Mouse (Mus musculus): Measurements from ENCODE around the gene Gm27029.
"Not testable (repeated sequence)": the region's sequence is repeated elsewhere in the genome, so short reads cannot be mapped to it uniquely, and the experiment has no call there.

Gene Gm27029

DNA sequence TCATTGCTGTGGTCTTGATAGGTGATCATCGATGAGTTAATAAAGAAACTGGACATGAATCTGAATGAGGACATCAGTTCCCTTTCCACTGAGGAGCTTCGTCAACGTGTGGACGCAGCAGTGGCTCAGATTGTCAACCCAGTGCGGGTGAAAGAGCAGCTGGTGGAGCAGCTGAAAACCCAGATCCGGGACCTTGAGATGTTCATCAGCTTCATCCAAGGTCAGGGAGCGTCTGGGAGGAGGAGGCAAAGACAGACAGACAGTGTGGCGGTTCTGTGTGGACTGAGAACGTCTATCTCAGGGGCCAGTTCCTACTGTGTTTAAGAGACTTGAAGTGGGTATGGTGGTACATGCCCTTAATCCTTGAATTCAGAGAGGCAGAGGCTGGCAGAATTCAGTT lies 6.7 kb upstream of the Gm27029 start:
- in situ Hi-C loops (cut with MboI; ENCODE audit: unreplicated experiment in 2 of 2): loop anchor here in 1 of 2 experiments (10.0 to 25.0 kb wide), 2 partner anchors 107 to 344 kb away; partner anchors contain the start of genes Aoc2, Coasy, Hsd17b1 and Mlx

DNA sequence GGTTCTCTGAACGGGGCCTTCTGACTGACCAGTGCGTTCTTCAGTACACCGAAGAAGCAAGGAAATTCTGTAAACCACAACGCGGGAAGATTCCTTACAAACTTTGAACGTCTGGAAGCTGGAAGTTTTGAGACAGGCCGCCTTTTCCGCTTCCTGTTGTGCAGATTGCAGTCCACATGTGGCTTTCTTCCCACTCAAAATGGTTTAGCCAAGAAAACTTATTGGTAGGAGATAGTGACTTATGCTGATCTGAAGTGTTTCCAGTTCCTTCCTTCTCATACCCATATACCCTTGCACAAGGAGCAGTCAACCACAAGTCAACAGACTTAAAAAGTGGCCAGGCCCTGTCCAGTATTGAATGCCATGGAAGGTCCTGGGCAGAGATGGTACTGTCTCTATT lies 1.6 kb upstream of the Gm27029 start:
- in situ Hi-C loops (cut with MboI; ENCODE audit: unreplicated experiment in 2 of 2): loop anchor here in 1 of 2 experiments (25.0 kb wide), 1 partner anchor 339 kb away; the partner anchor contains the start of genes Coasy, Hsd17b1, Mlx and Psmc3ip

DNA sequence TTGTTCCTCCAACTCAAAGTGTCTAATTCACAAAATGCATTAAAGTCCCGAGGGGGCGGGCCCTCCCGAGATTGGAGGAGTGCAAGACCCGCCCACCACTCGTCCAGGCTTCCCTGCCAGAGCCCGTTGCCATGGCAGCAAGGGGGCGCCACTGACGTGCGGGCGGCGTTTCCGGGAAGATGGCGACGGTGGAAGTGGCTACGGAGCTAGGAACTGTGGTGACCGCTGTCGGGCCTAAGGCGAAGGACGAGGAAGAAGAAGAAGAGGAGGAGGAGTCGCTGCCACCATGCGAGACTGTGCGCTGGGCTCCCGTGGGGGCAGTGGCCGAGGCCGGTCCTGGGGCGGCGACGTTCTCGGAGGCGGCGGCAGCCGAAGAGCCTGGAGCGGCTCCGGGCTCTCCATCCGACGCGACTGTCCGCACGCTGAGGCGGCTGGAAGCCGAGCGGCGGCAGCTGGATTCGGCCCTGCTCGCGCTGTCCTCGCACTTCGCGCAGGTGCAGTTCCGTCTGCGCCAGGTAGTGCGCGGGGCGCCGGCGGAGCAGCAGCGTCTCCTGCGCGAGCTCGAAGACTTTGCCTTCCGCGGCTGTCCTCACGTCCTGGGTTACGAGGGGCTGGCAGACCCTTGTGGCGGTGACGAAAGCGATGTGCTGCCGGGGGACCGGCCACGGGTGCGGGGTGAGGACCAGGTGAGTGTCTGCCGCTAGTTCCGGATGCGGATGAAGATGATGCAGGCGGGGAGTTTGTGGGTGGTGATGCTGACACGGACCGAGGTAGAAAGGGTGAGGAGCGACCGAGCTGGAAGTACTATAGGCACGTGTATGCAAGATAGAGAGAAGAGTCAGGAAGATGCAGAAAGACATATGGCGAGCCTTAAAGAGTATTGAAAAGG lies 573 bp upstream of the Gm27029 start, which contains the start of the genes Rundc1 and Ptges3l:
Rundc1 (plus strand) TSS at position 161 of the 889 bp plus-strand sequence.
Ptges3l (minus strand) TSS at position 409 of the 889 bp plus-strand sequence.
- in situ Hi-C loops (cut with MboI; ENCODE audit: unreplicated experiment in 2 of 2): loop anchor here in 1 of 2 experiments (25.0 kb wide), 1 partner anchor 338 kb away; the partner anchor contains the start of genes Coasy, Hsd17b1, Mlx and Psmc3ip

DNA sequence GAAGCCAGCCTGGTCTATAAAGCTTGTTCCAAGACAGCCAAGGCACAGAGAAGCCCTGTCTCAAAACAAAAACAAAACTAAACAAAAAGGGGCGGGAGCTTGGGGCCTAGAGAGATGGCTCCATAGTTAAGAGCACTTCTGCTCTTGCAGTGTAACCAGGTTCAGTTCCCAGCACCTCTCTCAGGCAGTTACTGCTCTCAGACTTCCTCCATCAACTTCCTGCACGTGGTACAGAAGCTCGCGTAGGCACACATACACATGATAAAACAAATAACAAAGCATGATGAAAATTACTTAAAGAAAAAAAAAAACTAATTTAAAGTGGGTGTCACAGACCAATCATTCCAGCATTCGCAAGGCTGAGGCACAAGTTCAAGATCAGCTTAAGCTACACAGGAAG lies 4.4 kb downstream of the Gm27029 start:
- in situ Hi-C loops (cut with MboI; ENCODE audit: unreplicated experiment in 2 of 2): no loop called here

DNA sequence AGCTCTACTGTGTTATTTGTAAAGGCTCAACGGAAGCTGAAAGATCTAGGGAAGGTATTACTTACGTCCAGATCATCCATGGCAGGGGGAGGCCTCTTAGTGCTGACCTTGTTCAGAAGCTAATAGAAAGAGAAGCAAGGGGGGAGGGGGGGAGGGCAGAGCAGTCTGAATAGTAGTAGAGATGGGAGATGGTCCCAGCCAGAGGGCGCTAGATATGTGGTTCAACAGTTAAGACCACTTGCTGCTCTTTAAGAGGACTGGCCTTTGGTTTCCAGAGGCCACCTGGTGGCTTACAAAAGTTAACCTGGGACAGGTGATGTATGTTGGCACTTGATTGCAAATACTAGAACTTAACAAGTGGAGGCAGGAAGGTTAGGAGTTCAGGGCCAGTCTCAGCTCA lies 5.0 kb downstream of the Gm27029 start:
- in situ Hi-C loops (cut with MboI; ENCODE audit: unreplicated experiment in 2 of 2): no loop called here

DNA sequence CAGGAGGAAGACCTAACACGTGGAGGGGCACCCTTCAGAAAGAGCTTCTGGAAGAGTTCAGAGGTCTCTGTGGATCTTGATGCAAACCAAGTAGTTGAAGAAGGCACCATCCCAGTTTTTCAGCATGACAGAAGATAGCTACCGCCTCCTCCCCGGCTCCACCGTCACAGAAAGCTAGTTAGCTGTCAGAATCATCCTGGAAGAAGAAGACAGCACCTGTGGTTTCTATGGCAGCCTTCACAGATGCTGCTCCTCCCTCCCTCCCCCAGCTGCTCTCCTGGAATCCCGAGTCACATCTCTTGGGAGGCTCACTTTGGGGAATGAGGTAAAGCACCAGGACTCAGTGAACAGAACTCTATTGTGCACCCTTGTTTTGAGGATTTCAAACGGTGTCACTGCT lies 5.6 kb downstream of the Gm27029 start:
- in situ Hi-C loops (cut with MboI; ENCODE audit: unreplicated experiment in 2 of 2): no loop called here

DNA sequence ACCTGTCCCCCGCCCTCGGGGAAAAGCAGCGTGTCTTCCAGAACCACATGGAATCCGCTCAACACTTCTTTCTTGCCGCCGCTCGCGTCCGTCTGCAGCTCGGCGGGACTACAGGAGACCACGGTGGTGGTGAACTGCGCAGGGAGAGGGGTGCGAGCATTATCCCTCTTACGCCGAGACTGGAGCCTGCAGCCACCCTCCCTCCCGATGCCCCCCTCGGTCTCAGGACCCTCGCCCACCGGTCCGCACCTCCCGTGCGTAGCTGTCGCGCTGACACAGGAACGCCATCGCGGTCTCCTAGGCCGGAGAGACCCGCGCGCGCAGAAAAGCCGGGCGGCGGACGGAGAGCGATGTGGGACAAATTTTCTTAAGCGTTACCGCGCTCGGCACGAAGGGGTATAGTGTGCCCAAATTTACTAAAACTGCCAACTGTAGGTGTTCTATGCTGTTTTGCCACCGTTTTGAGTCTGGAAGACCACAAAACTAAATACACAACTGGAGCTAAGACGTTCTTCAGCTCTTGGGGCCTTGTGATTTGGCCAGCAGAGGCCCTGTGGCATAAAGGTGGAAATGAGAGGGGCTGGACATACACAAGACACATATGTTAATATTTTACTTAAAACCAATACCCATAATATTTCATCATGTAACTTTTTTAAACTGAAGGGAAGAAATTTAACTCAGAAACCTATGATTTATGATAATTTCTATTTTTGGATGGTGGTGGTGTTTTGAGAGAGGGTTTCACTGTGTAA lies 7.3 kb downstream of the Gm27029 start, which contains the start of gene Aarsd1:
Aarsd1 (minus strand) TSS at position 515 of the 755 bp plus-strand sequence.
- in situ Hi-C loops (cut with MboI; ENCODE audit: unreplicated experiment in 2 of 2): no loop called here

DNA sequence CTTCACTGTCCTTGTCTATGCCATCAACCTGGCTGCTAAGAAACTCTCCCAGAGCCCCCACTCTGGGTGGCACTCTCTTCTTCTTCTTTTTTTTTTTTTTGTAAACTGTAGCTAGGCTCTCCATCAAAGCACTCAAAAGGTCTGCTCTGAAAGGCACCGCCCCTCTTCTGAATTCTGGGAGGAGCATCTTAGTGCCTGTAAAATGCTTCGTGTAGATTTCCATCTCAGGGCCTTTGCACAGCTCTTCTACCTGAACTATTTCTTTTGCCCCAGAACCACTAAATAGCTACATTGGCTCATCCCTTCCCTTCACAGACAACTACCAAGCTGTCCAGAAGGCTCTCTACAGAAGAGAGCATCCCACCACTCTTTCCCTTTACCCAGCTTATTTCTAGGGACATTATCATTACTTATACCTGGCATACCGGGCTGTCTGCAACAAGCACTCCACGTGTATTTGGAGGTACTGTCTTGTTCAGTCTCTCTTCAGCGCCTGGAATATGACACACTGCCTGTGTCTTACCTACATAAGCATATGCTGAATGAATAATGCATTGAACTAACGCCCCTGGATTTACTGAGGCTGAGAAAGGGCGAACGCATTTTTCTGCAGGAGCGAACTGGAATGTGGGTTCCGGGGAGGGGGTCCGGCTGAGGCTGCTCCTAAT lies 8.0 kb downstream of the Gm27029 start:
- in situ Hi-C loops (cut with MboI; ENCODE audit: unreplicated experiment in 2 of 2): no loop called here

DNA sequence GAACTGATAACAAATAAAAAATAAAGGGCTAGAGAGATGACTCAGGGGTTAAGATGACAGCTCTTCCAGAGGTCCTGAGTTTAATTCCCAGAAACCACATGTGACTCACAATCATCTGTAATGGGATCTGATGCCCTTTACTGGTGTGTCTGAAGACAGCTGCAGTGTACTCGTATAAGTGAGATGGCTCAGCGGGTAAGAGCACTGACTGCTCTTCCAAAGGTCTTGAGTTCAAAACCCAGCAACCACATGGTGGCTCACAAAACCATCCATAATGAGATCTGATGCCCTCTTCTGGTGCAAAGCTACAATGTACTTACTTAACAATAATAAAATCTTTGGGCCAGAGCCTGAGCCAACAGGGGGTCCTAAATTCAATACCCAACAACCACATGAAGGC lies 9.3 kb downstream of the Gm27029 start:
- in situ Hi-C loops (cut with MboI; ENCODE audit: unreplicated experiment in 2 of 2): no loop called here

DNA sequence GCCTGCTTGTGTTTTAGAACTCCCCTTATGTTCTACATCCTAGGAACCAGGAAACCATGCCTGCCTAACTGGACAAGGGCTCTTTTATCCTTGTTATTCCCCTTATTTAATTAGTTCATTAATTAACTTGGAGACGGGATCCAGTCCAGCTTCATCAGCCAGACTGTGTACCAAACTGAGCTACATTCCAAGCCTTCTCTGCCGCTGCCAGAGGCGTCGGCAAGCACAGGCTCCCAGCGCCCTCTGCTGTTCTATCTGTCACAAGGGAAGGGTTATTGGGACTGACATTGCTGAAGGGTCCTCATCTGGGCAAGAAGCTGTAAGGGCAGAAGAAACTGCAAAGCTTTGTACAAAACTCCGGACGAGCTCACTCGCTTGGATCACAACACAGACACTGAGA lies 29.5 kb downstream of the Gm27029 start:
- in situ Hi-C loops (cut with MboI; ENCODE audit: unreplicated experiment in 2 of 2): loop anchor here (5.0 to 10.0 kb wide), 3 partner anchors 73 to 183 kb away; no protein-coding TSS in a partner anchor

DNA sequence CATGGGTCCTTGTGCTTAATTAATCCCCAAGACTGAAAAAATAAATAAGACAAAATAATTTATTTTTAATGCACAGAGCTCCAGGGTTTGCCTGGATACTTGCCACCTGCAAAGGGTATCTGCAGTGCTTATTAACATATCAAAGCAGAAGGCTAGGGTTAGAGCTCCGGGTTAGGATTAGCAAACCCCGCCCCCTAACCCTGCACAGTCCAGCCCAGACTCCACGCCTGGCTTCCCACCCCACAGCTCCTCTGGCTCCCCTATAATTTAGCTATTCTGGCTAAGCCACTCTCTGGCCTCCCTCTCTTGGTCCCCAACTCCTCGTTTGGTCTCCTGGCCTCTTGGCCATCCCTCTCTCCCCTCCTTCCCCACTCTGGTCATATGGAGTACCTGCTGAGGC lies 42.8 kb downstream of the Gm27029 start:
- in situ Hi-C loops (cut with MboI; ENCODE audit: unreplicated experiment in 2 of 2): no loop called here

DNA sequence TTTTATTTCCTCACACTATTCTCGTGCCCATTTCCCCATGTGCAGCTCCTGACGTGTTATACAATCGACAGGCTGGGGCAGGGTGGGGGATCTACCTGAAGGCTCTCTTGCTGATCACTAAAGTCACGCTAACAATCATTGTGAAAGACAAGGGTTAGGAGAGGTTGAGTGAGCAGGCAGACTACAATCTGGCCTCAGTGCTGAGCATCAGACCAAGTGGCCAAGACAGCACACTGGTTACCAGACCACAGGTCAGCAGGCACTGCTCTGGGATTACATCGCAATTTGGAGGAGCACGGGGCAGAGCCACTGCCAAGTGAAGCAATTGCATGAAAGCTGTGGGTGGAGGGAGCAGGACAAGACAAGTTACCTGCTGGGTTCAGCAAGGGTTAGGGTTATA lies 45.7 kb downstream of the Gm27029 start:
- in situ Hi-C loops (cut with MboI; ENCODE audit: unreplicated experiment in 2 of 2): no loop called here

DNA sequence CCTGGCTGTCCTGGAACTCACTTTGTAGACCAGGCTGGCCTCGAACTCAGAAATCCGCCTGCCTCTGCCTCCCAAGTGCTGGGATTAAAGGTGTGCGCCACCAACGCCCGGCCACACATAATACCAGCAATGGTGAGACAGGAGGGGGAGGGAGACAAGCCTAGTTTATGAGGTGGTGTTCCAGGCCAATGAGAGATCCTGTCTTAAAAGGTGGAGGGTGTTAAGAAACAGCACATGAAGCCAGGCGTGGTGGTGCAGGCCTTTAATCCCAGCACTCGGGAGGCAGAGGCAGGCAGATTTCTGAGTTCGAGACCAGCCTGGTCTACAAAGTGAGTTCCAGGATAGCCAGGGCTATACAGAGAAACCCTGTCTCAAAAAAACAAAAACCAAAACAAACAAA lies 46.4 kb downstream of the Gm27029 start:
- in situ Hi-C loops (cut with MboI; ENCODE audit: unreplicated experiment in 2 of 2): not testable (repeated sequence)

DNA sequence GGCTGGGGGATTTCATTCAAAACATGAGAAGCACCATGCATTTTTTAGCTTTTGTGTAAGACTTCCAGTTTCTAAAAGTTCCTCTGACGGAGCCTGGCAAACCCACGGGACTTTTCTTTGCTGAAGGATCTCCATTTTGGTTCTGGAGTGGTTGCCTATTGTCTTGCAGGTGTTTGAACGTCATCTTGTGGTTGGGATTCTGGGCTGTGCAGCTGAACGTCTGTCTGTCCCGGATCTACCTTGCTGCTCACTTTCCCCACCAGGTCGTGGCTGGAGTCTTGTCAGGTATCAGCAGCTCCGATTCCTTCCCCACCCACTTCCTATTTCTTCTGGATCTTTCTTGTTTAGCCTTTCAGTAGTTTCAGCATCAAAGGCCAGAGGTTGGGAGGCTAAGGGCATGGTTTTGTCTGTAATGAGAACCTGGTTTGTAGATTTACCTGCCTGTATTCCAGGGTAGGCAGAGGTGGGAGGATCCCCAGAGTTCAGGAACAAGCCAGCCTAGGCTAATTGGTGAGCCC lies 50.1 kb downstream of the Gm27029 start:
- in situ Hi-C loops (cut with MboI; ENCODE audit: unreplicated experiment in 2 of 2): no loop called here

DNA sequence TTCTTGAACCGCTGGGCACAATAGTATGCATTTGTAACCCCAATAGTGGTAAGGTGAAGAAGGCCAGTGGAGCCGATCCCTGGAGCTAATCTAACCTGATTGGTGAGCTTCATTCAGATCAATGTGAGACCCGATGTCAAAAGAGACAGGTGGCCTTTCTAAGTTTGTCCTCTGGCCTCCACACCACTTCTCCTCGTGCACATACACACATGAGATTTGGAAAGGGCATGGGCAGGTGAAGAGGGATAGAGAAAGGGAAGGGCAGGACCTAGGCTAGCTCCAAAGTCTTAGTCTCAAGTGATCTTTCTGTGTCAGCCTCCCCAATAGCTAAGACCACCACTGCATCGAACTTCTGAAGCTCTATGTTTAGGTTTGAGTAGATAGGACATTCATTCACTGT lies 54.5 kb downstream of the Gm27029 start:
- in situ Hi-C loops (cut with MboI; ENCODE audit: unreplicated experiment in 2 of 2): no loop called here

DNA sequence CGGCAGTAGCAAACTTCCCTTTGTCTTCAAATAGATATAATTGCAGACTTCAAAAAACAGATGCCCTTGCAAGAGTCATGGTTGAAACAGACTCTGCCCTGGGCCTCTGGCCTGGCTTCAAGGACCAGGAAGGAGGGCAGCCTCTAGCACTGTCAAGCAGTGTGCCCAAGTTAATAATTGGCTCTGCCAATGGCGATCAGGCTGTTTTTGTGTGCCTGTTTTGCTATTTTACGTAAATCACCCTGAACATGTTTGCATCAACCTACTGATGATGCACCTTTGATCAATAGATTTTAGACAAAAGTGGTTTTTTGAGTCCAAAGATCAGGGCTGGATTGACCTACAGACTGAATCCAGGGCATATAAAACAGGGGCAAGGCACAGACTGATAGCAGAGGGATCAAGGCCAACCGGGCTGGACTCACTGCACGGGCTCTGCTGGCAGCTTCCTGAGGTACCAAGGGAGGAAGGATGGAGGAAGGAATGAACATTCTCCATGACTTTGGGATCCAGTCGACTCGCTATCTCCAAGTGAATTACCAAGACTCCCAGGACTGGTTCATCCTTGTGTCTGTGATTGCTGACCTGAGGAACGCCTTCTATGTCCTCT lies 57.2 kb downstream of the Gm27029 start, which contains the start of gene G6pc:
G6pc (plus strand) TSS at position 236 of the 610 bp plus-strand sequence.
- in situ Hi-C loops (cut with MboI; ENCODE audit: unreplicated experiment in 2 of 2): no loop called here

DNA sequence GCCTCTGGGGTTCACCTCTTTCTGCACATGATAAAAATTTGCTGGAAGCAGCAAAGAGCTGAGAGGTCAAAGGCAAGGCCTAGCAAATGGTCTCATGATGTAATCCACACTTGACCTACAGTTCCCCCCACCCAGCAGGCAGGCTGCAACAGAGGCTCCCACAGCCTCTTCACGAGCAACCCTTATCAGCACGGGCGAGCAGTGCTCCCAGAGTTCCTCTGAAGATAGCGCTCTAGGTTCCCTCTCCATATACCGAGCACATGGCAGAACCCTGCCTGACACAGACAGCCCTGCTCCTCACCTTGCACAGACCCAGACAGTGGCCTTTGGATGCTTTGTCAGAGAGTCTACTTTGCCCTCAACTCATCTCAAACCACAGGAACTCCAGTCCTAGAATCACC lies 60.1 kb downstream of the Gm27029 start:
- in situ Hi-C loops (cut with MboI; ENCODE audit: unreplicated experiment in 2 of 2): no loop called here

DNA sequence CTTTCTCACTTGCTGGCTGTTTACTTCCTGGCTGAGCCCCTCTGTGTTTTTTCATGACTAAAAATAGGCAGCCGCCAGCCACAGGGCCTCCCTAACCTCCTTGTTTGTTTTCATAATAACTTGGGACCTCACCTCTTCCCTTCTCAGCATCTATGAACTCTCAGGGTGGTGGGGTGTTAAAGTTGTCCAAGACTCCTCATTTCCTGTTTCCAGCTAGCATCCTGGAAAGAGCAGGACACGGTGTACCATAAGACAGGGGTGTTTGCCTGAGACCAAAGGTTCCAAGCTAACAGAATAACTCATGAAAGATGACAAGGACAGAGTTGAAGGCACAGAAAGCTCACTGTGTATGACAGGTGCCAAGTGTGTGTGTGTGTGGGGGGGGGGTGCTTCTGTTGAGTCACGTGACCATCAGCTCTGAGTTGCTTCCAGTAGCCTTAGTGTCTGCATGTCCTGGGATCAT lies 63.9 kb downstream of the Gm27029 start:
- in situ Hi-C loops (cut with MboI; ENCODE audit: unreplicated experiment in 2 of 2): no loop called here

DNA sequence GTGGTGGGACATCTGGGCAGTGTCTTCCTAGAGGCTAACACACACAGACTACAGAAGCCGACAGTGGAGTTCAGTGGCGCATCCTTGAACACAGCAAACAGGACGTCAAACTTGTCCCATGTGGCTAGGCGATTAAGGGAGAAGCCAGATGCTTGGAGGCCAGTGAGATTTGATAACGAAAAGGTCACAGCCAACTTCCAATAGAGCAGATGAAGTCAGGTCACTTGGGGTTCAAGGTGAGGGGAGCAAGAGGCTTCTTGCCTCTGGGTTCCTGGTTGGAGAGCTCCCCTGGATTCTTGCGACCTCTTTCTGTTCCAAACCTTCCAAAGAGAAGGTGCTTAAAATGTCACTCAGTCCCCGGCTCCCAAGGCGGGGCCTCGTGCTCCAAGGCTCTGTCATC lies 64.8 kb downstream of the Gm27029 start:
- in situ Hi-C loops (cut with MboI; ENCODE audit: unreplicated experiment in 2 of 2): no loop called here
